In the genomic region with DNA sequence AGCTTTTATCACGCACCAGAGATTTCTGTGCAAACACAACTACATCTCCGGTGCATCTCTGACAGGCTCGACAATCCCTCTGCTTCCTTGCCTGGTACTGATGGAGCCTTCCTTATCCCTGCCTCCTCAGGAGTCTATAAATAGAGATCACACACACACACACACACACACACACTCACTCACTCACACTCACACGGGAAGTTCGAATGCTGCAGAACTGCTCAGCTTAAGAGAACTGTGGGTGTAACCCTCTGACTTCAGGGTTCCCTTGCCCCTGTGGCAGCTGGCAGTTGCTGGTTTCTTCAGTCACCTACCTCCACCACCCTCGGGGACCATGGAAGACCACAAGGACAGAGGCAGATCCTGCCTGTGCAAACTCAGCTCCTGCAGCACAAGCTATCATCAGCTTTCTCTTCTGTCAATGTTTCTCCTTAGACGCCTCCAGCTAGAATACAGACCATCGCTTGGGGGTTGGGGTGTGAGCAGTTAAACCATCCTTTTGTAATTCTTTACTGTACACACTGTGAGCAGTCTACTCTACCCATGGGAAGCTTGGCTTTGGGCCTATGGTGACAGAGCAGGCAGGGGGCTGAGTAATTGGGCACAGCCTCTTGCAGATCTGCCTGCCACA, we compare ENCODE assay signal across 10 mouse cellular contexts.
A peak's percentile ranks its signal among the peaks of the same experiment; 100 is the strongest.
DNase-seq lines count a peak whose midpoint lies in the region; ATAC-seq lines count a peak whose summit lies in the region.
"Had no signal": no experiment of that assay in that cellular context is flagged by ENCODE, and none has a peak within 500 bp of the region (broad histone marks: within the 10 kb centered on the region; RNA-seq: fewer than 3 reads in every experiment).

No protein-coding gene starts in this region.

- H3K4me2 ChIP-seq in liver, embryonic 12.5 days = no peak overlapping the region
- no peak overlapping the region for H3K4me2 ChIP-seq in liver, embryonic 11.5 days
- H3K4me2 ChIP-seq in forebrain, embryonic 13.5 days = peak overlapping the region; percentile 5; the same call in 1 of the 2 replicates
- H3K4me2 ChIP-seq in hindbrain, embryonic 16.5 days (ENCODE audit: low read length) = no peak overlapping the region

- 0 out of 2 replicates have a peak, but pooled peaks cover 7% of the 10 kb centered on the region for H3K27me3 ChIP-seq in liver, embryonic 12.5 days (replicated peaks)
- 0 out of 2 replicates have a peak, but pooled peaks cover 4% of the 10 kb centered on the region for H3K27me3 ChIP-seq in liver, embryonic 11.5 days (replicated peaks; ENCODE audit: control insufficient read depth, insufficient read depth, low read length)
- H3K27me3 ChIP-seq in forebrain, embryonic 13.5 days = no peaks in the 10 kb centered on the region
- no peaks in the 10 kb centered on the region for H3K27me3 ChIP-seq in hindbrain, embryonic 16.5 days (replicated peaks; ENCODE audit: control insufficient read depth, insufficient read depth, low read length)

- 51% methylated on average over 8 of the region's 8 CpGs for WGBS in liver, embryonic 12.5 days (ENCODE audit: insufficient replicate concordance)
- WGBS in liver, embryonic 11.5 days = 64% methylated on average over 8 of the region's 8 CpGs
- 65% methylated on average over 8 of the region's 8 CpGs for WGBS in forebrain, embryonic 13.5 days
- 42% methylated on average over 8 of the region's 8 CpGs for WGBS in hindbrain, embryonic 16.5 days

- H3K9me3 ChIP-seq in liver, embryonic 12.5 days (replicated peaks) = 0 out of 2 replicates have a peak, but pooled peaks cover 5% of the 10 kb centered on the region
- H3K9me3 ChIP-seq in liver, embryonic 11.5 days (ENCODE audit: control insufficient read depth, low read length) = no peaks in the 10 kb centered on the region
- no peaks in the 10 kb centered on the region for H3K9me3 ChIP-seq in forebrain, embryonic 13.5 days (replicated peaks)
- H3K9me3 ChIP-seq in hindbrain, embryonic 16.5 days (ENCODE audit: control insufficient read depth, low read length) = no peaks in the 10 kb centered on the region

- no peaks in the 10 kb centered on the region for H3K36me3 ChIP-seq in liver, embryonic 12.5 days
- no peaks in the 10 kb centered on the region for H3K36me3 ChIP-seq in liver, embryonic 11.5 days (ENCODE audit: control insufficient read depth, insufficient read depth, low read length)
- no peaks in the 10 kb centered on the region for H3K36me3 ChIP-seq in forebrain, embryonic 13.5 days (ENCODE audit: poor library complexity, severe bottlenecking)
- H3K36me3 ChIP-seq in hindbrain, embryonic 16.5 days (ENCODE audit: control insufficient read depth, insufficient read depth, low read length) = no peaks in the 10 kb centered on the region

- 0 out of 2 replicates have a peak overlapping the region, but pooled peaks have one; percentile 1 for H3K27ac ChIP-seq in liver, embryonic 12.5 days
- H3K27ac ChIP-seq in liver, embryonic 11.5 days (ENCODE audit: low read depth, low read length) = no peak overlapping the region
- peak overlapping the region; percentile 80 for H3K27ac ChIP-seq in forebrain, embryonic 13.5 days
- H3K27ac ChIP-seq in hindbrain, embryonic 16.5 days (ENCODE audit: low read depth, low read length) = peak overlapping the region; percentile 3

- H3K9ac ChIP-seq in liver, embryonic 12.5 days = no peak overlapping the region
- no peak overlapping the region for H3K9ac ChIP-seq in liver, embryonic 11.5 days (ENCODE audit: low read depth, low read length)
- H3K9ac ChIP-seq in forebrain, embryonic 13.5 days = peak overlapping the region; percentile 28; the same call in 1 of the 2 replicates
- H3K9ac ChIP-seq in hindbrain, embryonic 16.5 days (ENCODE audit: low read depth, low read length) = 0 out of 2 replicates have a peak overlapping the region, but pooled peaks have one; percentile 10

- no peak overlapping the region for H3K4me3 ChIP-seq in liver, embryonic 12.5 days
- no peak overlapping the region for H3K4me3 ChIP-seq in liver, embryonic 11.5 days (ENCODE audit: low read depth, low read length)
- H3K4me3 ChIP-seq in forebrain, embryonic 13.5 days = no peak overlapping the region
- H3K4me3 ChIP-seq in hindbrain, embryonic 16.5 days (ENCODE audit: low read length) = no peak overlapping the region

- no peak for ATAC-seq in liver, embryonic 12.5 days
- no peak for ATAC-seq in liver, embryonic 11.5 days (replicated peaks; ENCODE audit: low FRiP score)
- no peak for ATAC-seq in forebrain, embryonic 13.5 days
- ATAC-seq in hindbrain, embryonic 16.5 days = peak; percentile 53; the same call in 1 of the 2 replicates

- no peak for DNase-seq in liver, embryonic 11.5 days (ENCODE audit: low spot score)
- DNase-seq in right cerebral cortex, postnatal 10 days (ENCODE audit: low spot score in 2 of 2) = peak; percentile 65 to 73
- no peak for DNase-seq in urinary bladder, postnatal 36 days (ENCODE audit: low spot score in 2 of 2)
- DNase-seq in kidney, postnatal 14 days = no peak
- DNase-seq in lung, postnatal 36 days = no peak
- DNase-seq: cerebellum, adult 11-12 months; gastrocnemius, postnatal 10 days had no signal

- peaks cover 55% of the 10 kb centered on the region for H3K4me1 ChIP-seq in liver, embryonic 12.5 days
- peaks cover 41% of the 10 kb centered on the region for H3K4me1 ChIP-seq in liver, embryonic 11.5 days (replicated peaks; ENCODE audit: control insufficient read depth, insufficient read depth, low read length)
- H3K4me1 ChIP-seq in forebrain, embryonic 13.5 days = peaks cover 53% of the 10 kb centered on the region
- H3K4me1 ChIP-seq in hindbrain, embryonic 16.5 days (ENCODE audit: control insufficient read depth, insufficient read depth, low read depth, low read length) = peaks cover 29% of the 10 kb centered on the region

Comparison
In these comparisons a context has a peak if more than half of its experiments do, and no peak if none do; other contexts are left out.
1. H3K9ac ChIP-seq: peak in forebrain, embryonic 13.5 days (single experiment) and hindbrain, embryonic 16.5 days (single experiment); none in liver, embryonic 12.5 days (single experiment) and liver, embryonic 11.5 days (single experiment).
2. DNase-seq: peak in right cerebral cortex, postnatal 10 days (2 of 2); none in liver, embryonic 11.5 days (single experiment), urinary bladder, postnatal 36 days (0 of 2), kidney, postnatal 14 days (single experiment) and lung, postnatal 36 days (single experiment).